Mouse (Mus musculus) C2C12 (cell line): Measurements from ENCODE around the gene Gm20388. TPM values are rescaled to one million over a fixed set of nuclear protein-coding genes. Genes with fewer than 3 reads are reported as not detected.

Source experiments
- H3K27me3 ChIP-seq: one replicate; pipeline ENCODE4 v1.6.1; 2011; ENCODE audit not compliant: control insufficient read depth, insufficient read depth, insufficient read length
- H3K36me3 ChIP-seq: one replicate; pipeline ENCODE4 v1.6.1; 2011; ENCODE audit not compliant: control insufficient read depth, insufficient read depth
- H3K4me3 ChIP-seq: one replicate; pipeline ENCODE4 v1.5.1; 2011; ENCODE audit warnings: mild to moderate bottlenecking, control low read depth; ENCODE audit not compliant: poor library complexity, insufficient read depth, severe bottlenecking
- H3K79me2 ChIP-seq: one replicate; pipeline ENCODE4 v1.6.1; 2011; ENCODE audit not compliant: control insufficient read depth, insufficient read depth
- H3K79me3 ChIP-seq: one replicate; pipeline ENCODE4 v1.6.1; 2011; ENCODE audit warnings: low read depth, control low read depth
- H3ac ChIP-seq: one replicate; pipeline ENCODE3; 2011; ENCODE audit warnings: low read depth; ENCODE audit not compliant: control insufficient read depth, insufficient read length
- CEBPB ChIP-seq: IDR thresholded peaks from one replicate; pipeline ENCODE4 v1.6.1; 2011; ENCODE audit warnings: low read depth, mild to moderate bottlenecking, control low read depth, moderate library complexity
- CTCF ChIP-seq: IDR thresholded peaks from one replicate; pipeline ENCODE4 v1.5.1; 2011; ENCODE audit not compliant: control insufficient read depth, insufficient read depth, insufficient read length
- FOSL1 ChIP-seq: IDR thresholded peaks from one replicate; pipeline ENCODE4 v1.8.0; 2011; ENCODE audit warnings: mild to moderate bottlenecking, low read length; ENCODE audit not compliant: poor library complexity, insufficient read depth, severe bottlenecking
- MAX ChIP-seq: IDR thresholded peaks from one replicate; pipeline ENCODE4 v1.6.1; 2011; ENCODE audit warnings: mild to moderate bottlenecking, control low read depth
- MYOD1 ChIP-seq: IDR thresholded peaks from one replicate; pipeline ENCODE4 v1.6.1; 2011; ENCODE audit warnings: low read depth; ENCODE audit not compliant: control insufficient read depth, insufficient read length
- MYOG ChIP-seq: IDR thresholded peaks from one replicate; pipeline ENCODE4 v1.6.1; 2011; ENCODE audit not compliant: control insufficient read depth, insufficient read length; ENCODE audit errors: extremely low read depth
- USF1 ChIP-seq: IDR thresholded peaks from one replicate; pipeline ENCODE4 v1.6.1; 2011; ENCODE audit warnings: low read depth, mild to moderate bottlenecking, control low read depth, moderate library complexity
- polyA plus RNA-seq: library from polyadenylated mRNA; unstranded; fragments of >200 nt; fragmentation: generic; extraction: Trizol; gene quantifications from one replicate; pipeline ENCODE4 v1.2.1, GENCODE M21; 2012; ENCODE audit warnings: missing spikeins

Gene Gm20388
- polyA plus RNA-seq, 1 experiment = 15.0 TPM

GRCm38 (mm10) chr8:121964716-121965512, 2054.3 kb downstream of the Gm20388 start:
- H3K27me3 ChIP-seq = no peaks in the 10 kb centered on the region
- no peak for TF ChIP-seq MYOD1
- no peak for TF ChIP-seq FOSL1
- TF ChIP-seq CEBPB = no peak
- TF ChIP-seq MAX = no peak
- no peak for TF ChIP-seq CTCF
- no peak for TF ChIP-seq MYOG
- no peak for TF ChIP-seq USF1
- peaks cover 9% of the 10 kb centered on the region for H3K36me3 ChIP-seq
- H3ac ChIP-seq = no peak overlapping the region
- H3K4me3 ChIP-seq = no peak overlapping the region
- peaks cover 17% of the 10 kb centered on the region for H3K79me3 ChIP-seq
- H3K79me2 ChIP-seq = peaks cover 88% of the 10 kb centered on the region

GRCm38 (mm10) chr8:121966110-121966509, 2055.5 kb downstream of the Gm20388 start:
- Histone ChIP-seq H3K36me3 (peaks cover 4% of the 10 kb centered on the region), H3K79me3 (peaks cover 15% of the 10 kb centered on the region), H3K79me2 (peaks cover 84% of the 10 kb centered on the region), H3K27me3 (no peaks in the 10 kb centered on the region), H3K4me3 (no peak overlapping the region), H3ac (no peak overlapping the region)
- no peak for TF ChIP-seq USF1
- no peak for TF ChIP-seq MYOD1
- no peak for TF ChIP-seq FOSL1
- TF ChIP-seq MAX = no peak
- no peak for TF ChIP-seq CEBPB
- TF ChIP-seq CTCF = no peak
- no peak for TF ChIP-seq MYOG

- no peak overlapping the region for H3K4me3 ChIP-seq
- no peak for TF ChIP-seq MYOD1
- no peak for TF ChIP-seq MAX
- TF ChIP-seq MYOG = no peak
- no peak for TF ChIP-seq CTCF
- TF ChIP-seq USF1 = no peak
- no peak for TF ChIP-seq FOSL1
- no peak for TF ChIP-seq CEBPB
Measured at GRCm38 (mm10) chr8:121966714-121967448, 2056.2 kb downstream of the Gm20388 start.

GRCm38 (mm10) chr8:121967977-121968376, 2057.3 kb downstream of the Gm20388 start:
- no peak for TF ChIP-seq USF1
- no peak for TF ChIP-seq FOSL1
- no peak for TF ChIP-seq MYOG
- no peak for TF ChIP-seq CEBPB
- no peak for TF ChIP-seq CTCF
- H3K36me3 ChIP-seq = peaks cover 4% of the 10 kb centered on the region
- H3K79me2 ChIP-seq = peaks cover 72% of the 10 kb centered on the region

More at GRCm38 (mm10) chr8:121966714-121967448, 2056.2 kb downstream of the Gm20388 start:
- Histone ChIP-seq H3K79me3 (peaks cover 15% of the 10 kb centered on the region), H3ac (no peak overlapping the region), H3K79me2 (peaks cover 83% of the 10 kb centered on the region), H3K36me3 (peaks cover 4% of the 10 kb centered on the region), H3K27me3 (no peaks in the 10 kb centered on the region)

GRCm38 (mm10) chr8:121968542-121968941, 2057.9 kb downstream of the Gm20388 start:
- Histone ChIP-seq H3ac (no peak overlapping the region), H3K27me3 (no peaks in the 10 kb centered on the region), H3K4me3 (no peak overlapping the region), H3K79me3 (peaks cover 12% of the 10 kb centered on the region), H3K36me3 (peaks cover 4% of the 10 kb centered on the region), H3K79me2 (peaks cover 67% of the 10 kb centered on the region)
- TF ChIP-seq USF1 (no peak), CEBPB (no peak), MYOG (no peak), MAX (no peak), CTCF (no peak), MYOD1 (no peak), FOSL1 (no peak)

More at GRCm38 (mm10) chr8:121967977-121968376, 2057.3 kb downstream of the Gm20388 start:
- Histone ChIP-seq H3K27me3 (no peaks in the 10 kb centered on the region), H3K4me3 (no peak overlapping the region), H3ac (no peak overlapping the region), H3K79me3 (peaks cover 12% of the 10 kb centered on the region)
